Mouse (Mus musculus): ENCODE data around the gene Nfia. TPM values are rescaled to one million over a fixed set of nuclear protein-coding genes. Genes with fewer than 3 reads are reported as not detected.

Nfia gene
- total RNA-seq, 1 experiment from 2014 or later: 16.9 TPM

Other genes with a start within 250 kb of the Nfia start
- gene E130114P18Rik, start 5.3 kb downstream of the Nfia start, total RNA-seq (2017): not detected in 2 replicates